Mouse (Mus musculus) left cerebral cortex, postnatal 36 days (tissue): Measurements from ENCODE around the gene Glg1. TPM values are rescaled to one million over a fixed set of nuclear protein-coding genes. Genes with fewer than 3 reads are reported as not detected.
"Not testable (repeated sequence)": the region's sequence is repeated elsewhere in the genome, so short reads cannot be mapped to it uniquely, and the experiment has no call there.

Source experiments
- DNase-seq, 2 experiments: peaks; one replicate each; pipeline ENCODE4 v3.0.0; 2021 to 2022; ENCODE audit warnings: low spot score in 2 of 2, mixed read lengths in 1 of 2
- intact Hi-C: fragments of 180-260 bp; cut with DNase I; formaldehyde crosslinking; loops from one replicate; pipeline ENCODE4 v1.15.1; 2025
- microRNA-seq: library from miRNA; unstranded; fragments of <30 nt; microRNA quantifications from one replicate; pipeline ENCODE4 v1.2.0, GENCODE M21; 2022
- total RNA-seq, 2 experiments: library from RNA; stranded (reverse); gene quantifications; 2 replicates each; pipeline ENCODE4 v1.2.3; 2021

The Glg1 gene
- total RNA-seq, 2 experiments from 2014 or later, result 144 to 150 TPM

- DNase-seq, result peak; percentile 36 to 48
- intact Hi-C loops, result loop anchor here (2.0 kb wide), 1 partner anchor 73 kb away; the partner anchor contains the start of gene Glg1
Measured at GRCm38 (mm10) chr8:111185472-111185947, 73.5 kb downstream of the Glg1 start.

- intact Hi-C loops, result no loop called here
- DNase-seq, result no peak
Measured at GRCm38 (mm10) chr8:111171661-111172060, 87.4 kb downstream of the Glg1 start.

- DNase-seq, result peak; percentile 31 to 42
- intact Hi-C loops, result no loop called here
Measured at GRCm38 (mm10) chr8:111157617-111158016, 101.4 kb downstream of the Glg1 start.

- intact Hi-C loops, result no loop called here
- DNase-seq, result no peak
Measured at GRCm38 (mm10) chr8:111155721-111156436, 103.1 kb downstream of the Glg1 start.

- intact Hi-C loops, result not testable (repeated sequence)
- peak; percentile 90 to 93 for DNase-seq
Measured at GRCm38 (mm10) chr8:111145460-111146012, 113.5 kb downstream of the Glg1 start.

GRCm38 (mm10) chr8:111144901-111145459 lies 114.0 kb downstream of the Glg1 start:
- intact Hi-C loops, result not testable (repeated sequence)
- peak in 1 of 2 experiments; percentile 36 for DNase-seq

GRCm38 (mm10) chr8:111142521-111142920 lies 116.5 kb downstream of the Glg1 start:
- no peak for DNase-seq
- intact Hi-C loops, result no loop called here

GRCm38 (mm10) chr8:111130756-111131155 lies 128.3 kb downstream of the Glg1 start:
- intact Hi-C loops, result no loop called here
- no peak for DNase-seq

GRCm38 (mm10) chr8:111119481-111119880 lies 139.5 kb downstream of the Glg1 start:
- no peak for DNase-seq
- intact Hi-C loops, result no loop called here

- no peak for DNase-seq
- intact Hi-C loops, result no loop called here
Measured at GRCm38 (mm10) chr8:111114891-111115290, 144.1 kb downstream of the Glg1 start.

Small RNA genes lying within 50 kb of the gene (microRNA-seq; reads per million reads assigned to microRNA genes)
- gene Gm23193, result not detected

Other genes starting within 250 kb of the Glg1 start
- 10 to 100 TPM; 23.3 to 24.1 TPM for gene Ddx19b, start 227.5 kb downstream of the Glg1 start, total RNA-seq
- gene Aars, start 226.1 kb downstream of the Glg1 start, total RNA-seq, result 100 to 1,000 TPM in 1 of 2 experiments, 10 to 100 TPM in 1; 98.9 to 106 TPM
- not detected for gene Exosc6, start 202.9 kb downstream of the Glg1 start, total RNA-seq
- 1 to 10 TPM; 3.2 to 3.5 TPM for gene Clec18a, start 166.8 kb downstream of the Glg1 start, total RNA-seq
- 10 to 100 TPM; 28.1 to 29.5 TPM for gene Pdpr, start 164.6 kb downstream of the Glg1 start, total RNA-seq
- gene Rfwd3, start 41.0 kb upstream of the Glg1 start, total RNA-seq, result 10 to 100 TPM; 20.2 to 20.5 TPM
- under 1 TPM; 0.20 to 0.23 TPM for gene Mlkl, start 79.0 kb upstream of the Glg1 start, total RNA-seq
- gene Fa2h, start 134.6 kb upstream of the Glg1 start, total RNA-seq, result 10 to 100 TPM; 20.4 to 31.0 TPM